26 mouse cellular contexts compared by ENCODE assay signal in genomic region chr6:83488200-83488599, GRCm38 (mm10). TPM values are rescaled to one million over a fixed set of nuclear protein-coding genes. Genes with fewer than 3 reads are reported as not detected.
A peak's percentile ranks its signal among the peaks of the same experiment; 100 is the strongest.
DNase-seq lines count a peak whose midpoint lies in the region; ATAC-seq and TF ChIP-seq lines count a peak whose summit lies in the region.
"Had no signal": no experiment of that assay in that cellular context is flagged by ENCODE, and none has a peak within 500 bp of the region (broad histone marks: within the 10 kb centered on the region; RNA-seq: fewer than 3 reads in every experiment).

No protein-coding gene starts in this region.

- no peak for ATAC-seq in embryonic facial prominence, embryonic 12.5 days (ENCODE audit: insufficient number of reproducible peaks, insufficient read depth, low FRiP score, low TSS enrichment)
- no peak for ATAC-seq in limb, embryonic 14.5 days (ENCODE audit: low FRiP score, low read depth)
- no peak for ATAC-seq in limb, embryonic 15.5 days (ENCODE audit: insufficient number of reproducible peaks, low FRiP score, low TSS enrichment, low read depth)
- ATAC-seq in forebrain, embryonic 15.5 days (replicated peaks), result no peak
- ATAC-seq: activated CD4-positive, CD25-positive, alpha-beta regulatory T cell, adult 4 months; forebrain, embryonic 16.5 days; hindbrain, embryonic 16.5 days; intestine, embryonic 16.5 days had no signal

- no peak overlapping the region for H3K4me3 ChIP-seq in embryonic facial prominence, embryonic 12.5 days
- no peak overlapping the region for H3K4me3 ChIP-seq in embryonic facial prominence, embryonic 10.5 days
- no peak overlapping the region for H3K4me3 ChIP-seq in limb, embryonic 14.5 days (replicated peaks; ENCODE audit: low read length)
- no peak overlapping the region for H3K4me3 ChIP-seq in limb, embryonic 10.5 days
- H3K4me3 ChIP-seq in limb, embryonic 15.5 days, result no peak overlapping the region
- H3K4me3 ChIP-seq in forebrain, embryonic 15.5 days, result no peak overlapping the region
- H3K4me3 ChIP-seq: erythroblast, embryonic 14.5 days; forebrain, embryonic 12.5 days; heart, embryonic 12.5 days; heart, embryonic 15.5 days; hindbrain, embryonic 10.5 days; hindbrain, embryonic 13.5 days had no signal

- no peaks in the 10 kb centered on the region for H3K27me3 ChIP-seq in embryonic facial prominence, embryonic 12.5 days
- no peaks in the 10 kb centered on the region for H3K27me3 ChIP-seq in embryonic facial prominence, embryonic 10.5 days (replicated peaks; ENCODE audit: low read depth, poor library complexity, severe bottlenecking)
- H3K27me3 ChIP-seq in limb, embryonic 14.5 days (ENCODE audit: control insufficient read depth, insufficient read depth, low read length), result no peaks in the 10 kb centered on the region
- no peaks in the 10 kb centered on the region for H3K27me3 ChIP-seq in limb, embryonic 10.5 days (ENCODE audit: low read depth, poor library complexity, severe bottlenecking)
- H3K27me3 ChIP-seq in limb, embryonic 15.5 days, result no peaks in the 10 kb centered on the region
- H3K27me3 ChIP-seq in forebrain, embryonic 15.5 days, result no peaks in the 10 kb centered on the region
- H3K27me3 ChIP-seq: forebrain, embryonic 12.5 days; heart, embryonic 12.5 days; heart, embryonic 15.5 days; hindbrain, embryonic 13.5 days had no signal

- H3K4me2 ChIP-seq in embryonic facial prominence, embryonic 12.5 days (replicated peaks), result no peak overlapping the region
- no peak overlapping the region for H3K4me2 ChIP-seq in limb, embryonic 14.5 days (replicated peaks; ENCODE audit: low read depth, low read length, severe bottlenecking)
- H3K4me2 ChIP-seq in limb, embryonic 15.5 days, result no peak overlapping the region
- H3K4me2 ChIP-seq in forebrain, embryonic 15.5 days (replicated peaks), result no peak overlapping the region
- H3K4me2 ChIP-seq: forebrain, embryonic 12.5 days; heart, embryonic 12.5 days; heart, embryonic 15.5 days; hindbrain, embryonic 13.5 days had no signal

- no peaks in the 10 kb centered on the region for H3K4me1 ChIP-seq in embryonic facial prominence, embryonic 12.5 days
- no peaks in the 10 kb centered on the region for H3K4me1 ChIP-seq in embryonic facial prominence, embryonic 10.5 days
- H3K4me1 ChIP-seq in limb, embryonic 14.5 days (ENCODE audit: control insufficient read depth, insufficient read depth, low read length), result no peaks in the 10 kb centered on the region
- no peaks in the 10 kb centered on the region for H3K4me1 ChIP-seq in limb, embryonic 10.5 days
- no peaks in the 10 kb centered on the region; the same call in 1 of the 2 replicates for H3K4me1 ChIP-seq in limb, embryonic 15.5 days
- H3K4me1 ChIP-seq in forebrain, embryonic 15.5 days, result peaks cover 4% of the 10 kb centered on the region; the same call in 1 of the 2 replicates
- H3K4me1 ChIP-seq: forebrain, embryonic 12.5 days; heart, embryonic 12.5 days; hindbrain, embryonic 10.5 days; hindbrain, embryonic 13.5 days had no signal

- 66% methylated on average over 5 of the region's 5 CpGs for WGBS in embryonic facial prominence, embryonic 12.5 days
- 85% methylated on average over 5 of the region's 5 CpGs for WGBS in embryonic facial prominence, embryonic 10.5 days
- WGBS in limb, embryonic 14.5 days, result 72% methylated on average over 5 of the region's 5 CpGs
- 84% methylated on average over 5 of the region's 5 CpGs for WGBS in limb, embryonic 10.5 days
- WGBS in limb, embryonic 15.5 days, result 56% methylated on average over 5 of the region's 5 CpGs
- 96% methylated on average over 5 of the region's 5 CpGs for WGBS in forebrain, embryonic 15.5 days

- DNase-seq in embryonic facial prominence, embryonic 10.5 days (ENCODE audit: low spot score), result no peak
- peak; percentile 19 for DNase-seq in limb, embryonic 14.5 days (ENCODE audit: low spot score)
- no peak for DNase-seq in limb, embryonic 10.5 days (ENCODE audit: low spot score)
- no peak for DNase-seq in embryo, embryonic 10 days (ENCODE audit: low spot score)
- DNase-seq: adrenal gland, adult 8-10 months; adrenal gland, postnatal 25 days; cerebellum, adult 18-20 months; cerebellum, adult 9-10 months; cerebellum, postnatal 14 days; gastrocnemius, postnatal 10 days; heart, adult 18-20 months; heart, postnatal 10 days; heart, postnatal 36 days had no signal

- no peak overlapping the region for H3K9ac ChIP-seq in embryonic facial prominence, embryonic 12.5 days
- no peak overlapping the region for H3K9ac ChIP-seq in limb, embryonic 14.5 days (ENCODE audit: low read depth, low read length, severe bottlenecking)
- H3K9ac ChIP-seq in limb, embryonic 15.5 days, result no peak overlapping the region
- H3K9ac ChIP-seq in forebrain, embryonic 15.5 days (replicated peaks), result no peak overlapping the region
- H3K9ac ChIP-seq: forebrain, embryonic 12.5 days; heart, embryonic 12.5 days; heart, embryonic 15.5 days; hindbrain, embryonic 13.5 days had no signal

- no peaks in the 10 kb centered on the region for H3K9me3 ChIP-seq in embryonic facial prominence, embryonic 12.5 days
- H3K9me3 ChIP-seq in embryonic facial prominence, embryonic 10.5 days, result no peaks in the 10 kb centered on the region
- H3K9me3 ChIP-seq in limb, embryonic 14.5 days (ENCODE audit: control insufficient read depth, low read length), result no peaks in the 10 kb centered on the region
- H3K9me3 ChIP-seq in limb, embryonic 10.5 days (replicated peaks), result no peaks in the 10 kb centered on the region
- H3K9me3 ChIP-seq in limb, embryonic 15.5 days, result no peaks in the 10 kb centered on the region
- H3K9me3 ChIP-seq in forebrain, embryonic 15.5 days, result no peaks in the 10 kb centered on the region
- H3K9me3 ChIP-seq: forebrain, embryonic 12.5 days; heart, embryonic 12.5 days; heart, embryonic 15.5 days; hindbrain, embryonic 10.5 days; hindbrain, embryonic 13.5 days had no signal

- 0 out of 2 replicates have a peak overlapping the region, but pooled peaks have one; percentile 54 for H3K27ac ChIP-seq in embryonic facial prominence, embryonic 12.5 days
- no peak overlapping the region for H3K27ac ChIP-seq in embryonic facial prominence, embryonic 10.5 days (replicated peaks)
- 0 out of 2 replicates have a peak overlapping the region, but pooled peaks have one; percentile 26 for H3K27ac ChIP-seq in limb, embryonic 14.5 days (replicated peaks; ENCODE audit: low read depth, low read length)
- H3K27ac ChIP-seq in limb, embryonic 10.5 days, result no peak overlapping the region
- H3K27ac ChIP-seq in limb, embryonic 15.5 days, result peak overlapping the region; percentile 40; the same call in 1 of the 2 replicates
- no peak overlapping the region for H3K27ac ChIP-seq in forebrain, embryonic 15.5 days (replicated peaks)
- H3K27ac ChIP-seq: forebrain, embryonic 12.5 days; heart, embryonic 15.5 days; hindbrain, embryonic 10.5 days; hindbrain, embryonic 13.5 days had no signal

- no peak for TF ChIP-seq POLR2A in limb, embryonic 14.5 days (IDR thresholded peaks at IDR 0.05; ENCODE audit: borderline replicate concordance, extremely low read depth, insufficient read depth, insufficient read length)

- H3K36me3 ChIP-seq in embryonic facial prominence, embryonic 12.5 days, result peaks cover 58% of the 10 kb centered on the region
- H3K36me3 ChIP-seq in embryonic facial prominence, embryonic 10.5 days (replicated peaks), result peaks cover 75% of the 10 kb centered on the region
- peaks cover 73% of the 10 kb centered on the region for H3K36me3 ChIP-seq in limb, embryonic 14.5 days (ENCODE audit: control insufficient read depth, insufficient read depth, low read length)
- peaks cover 81% of the 10 kb centered on the region for H3K36me3 ChIP-seq in limb, embryonic 10.5 days
- peaks cover 71% of the 10 kb centered on the region for H3K36me3 ChIP-seq in limb, embryonic 15.5 days
- peaks cover 54% of the 10 kb centered on the region for H3K36me3 ChIP-seq in forebrain, embryonic 15.5 days

RNA-seq across cellular contexts. Expression of gene Dguok, which starts 18.6 kb away (rescaled TPM):
- polyA plus RNA-seq in embryonic facial prominence, embryonic 12.5 days (2016; fragmentation: Nextera tagmentation; extraction: Ambion mirVana), result 75.5 and 79.1 TPM in 2 replicates
- 61.0 and 62.1 TPM in 2 replicates for polyA plus RNA-seq in embryonic facial prominence, embryonic 10.5 days (2016; fragmentation: Nextera tagmentation; extraction: Ambion mirVana)
- 89.0 and 104 TPM in 2 replicates for polyA plus RNA-seq in limb, embryonic 14.5 days (2012; rRNA removed)
- polyA plus RNA-seq in limb, embryonic 14.5 days (2014; fragmentation: Nextera tagmentation; extraction: Ambion mirVana), result 77.0 and 87.0 TPM in 2 replicates
- polyA plus RNA-seq in limb, embryonic 10.5 days (2016; fragmentation: Nextera tagmentation; extraction: Ambion mirVana), result 58.0 and 69.5 TPM in 2 replicates
- 86.6 and 88.6 TPM in 2 replicates for polyA plus RNA-seq in limb, embryonic 15.5 days (2015; fragmentation: Nextera tagmentation; extraction: Ambion mirVana)
- polyA plus RNA-seq in forebrain, embryonic 15.5 days (2015; fragmentation: Nextera tagmentation; extraction: Ambion mirVana), result 71.2 and 72.2 TPM in 2 replicates

RNA-seq across cellular contexts. Expression of gene Tet3, which starts 29.3 kb away (rescaled TPM):
- 40.0 and 41.1 TPM in 2 replicates for polyA plus RNA-seq in embryonic facial prominence, embryonic 12.5 days (2016; fragmentation: Nextera tagmentation; extraction: Ambion mirVana)
- polyA plus RNA-seq in embryonic facial prominence, embryonic 10.5 days (2016; fragmentation: Nextera tagmentation; extraction: Ambion mirVana), result 45.1 and 50.0 TPM in 2 replicates
- 21.1 and 24.9 TPM in 2 replicates for polyA plus RNA-seq in limb, embryonic 14.5 days (2012; rRNA removed)
- polyA plus RNA-seq in limb, embryonic 14.5 days (2014; fragmentation: Nextera tagmentation; extraction: Ambion mirVana), result 44.3 and 49.0 TPM in 2 replicates
- polyA plus RNA-seq in limb, embryonic 10.5 days (2016; fragmentation: Nextera tagmentation; extraction: Ambion mirVana), result 40.1 and 42.7 TPM in 2 replicates
- 57.1 and 59.5 TPM in 2 replicates for polyA plus RNA-seq in limb, embryonic 15.5 days (2015; fragmentation: Nextera tagmentation; extraction: Ambion mirVana)
- 71.3 and 73.7 TPM in 2 replicates for polyA plus RNA-seq in forebrain, embryonic 15.5 days (2015; fragmentation: Nextera tagmentation; extraction: Ambion mirVana)

RNA-seq across cellular contexts. Expression of gene Actg2, which starts 47.9 kb away (rescaled TPM):
- polyA plus RNA-seq in embryonic facial prominence, embryonic 12.5 days (2016; fragmentation: Nextera tagmentation; extraction: Ambion mirVana), result 2.9 and 4.4 TPM in 2 replicates
- polyA plus RNA-seq in embryonic facial prominence, embryonic 10.5 days (2016; fragmentation: Nextera tagmentation; extraction: Ambion mirVana), result 1.1 and 1.2 TPM in 2 replicates
- polyA plus RNA-seq in limb, embryonic 14.5 days (2012; rRNA removed), result 5.1 and 5.3 TPM in 2 replicates
- 5.5 and 5.6 TPM in 2 replicates for polyA plus RNA-seq in limb, embryonic 14.5 days (2014; fragmentation: Nextera tagmentation; extraction: Ambion mirVana)
- 0.43 and 1.3 TPM in 2 replicates for polyA plus RNA-seq in limb, embryonic 10.5 days (2016; fragmentation: Nextera tagmentation; extraction: Ambion mirVana)
- 9.5 and 12.7 TPM in 2 replicates for polyA plus RNA-seq in limb, embryonic 15.5 days (2015; fragmentation: Nextera tagmentation; extraction: Ambion mirVana)
- polyA plus RNA-seq in forebrain, embryonic 15.5 days (2015; fragmentation: Nextera tagmentation; extraction: Ambion mirVana), result 1.1 TPM in 2 replicates
- polyA plus RNA-seq: erythroblast, embryonic 14.5 days had no signal

Comparison
In these comparisons a context has a peak if more than half of its experiments do, and no peak if none do; other contexts are left out.
1. H3K27ac ChIP-seq: peak in embryonic facial prominence, embryonic 12.5 days (single experiment), limb, embryonic 14.5 days (single experiment) and limb, embryonic 15.5 days (single experiment); none in embryonic facial prominence, embryonic 10.5 days (single experiment), limb, embryonic 10.5 days (single experiment) and forebrain, embryonic 15.5 days (single experiment).